Mouse (Mus musculus): ENCODE results near the gene Ttc22.

- TF ChIP-seq CTCF (IDR thresholded peaks at IDR 0.05; ENCODE audit: control insufficient read depth, insufficient read depth, low read length) (no peak), POLR2A (IDR thresholded peaks at IDR 0.05; ENCODE audit: borderline replicate concordance, control insufficient read depth, low read depth, low read length) (no peak)
Measured at GRCm38 (mm10) chr4:106679152-106679551, 56.9 kb downstream of the Ttc22 start.

All from bone marrow, adult 2 months (tissue).